Mouse (Mus musculus) heart, embryonic 11.5 days (tissue): ENCODE results near the gene AY358078. TPM values are rescaled to one million over a fixed set of nuclear protein-coding genes. Genes with fewer than 3 reads are reported as not detected.
"Not testable (repeated sequence)": the region's sequence is repeated elsewhere in the genome, so short reads cannot be mapped to it uniquely, and the experiment has no call there.

ENCODE experiments used
- ATAC-seq: fragments of 200-750 bp; cut with Nextera tagmentation; replicated peaks from 2 replicates; pipeline ENCODE4 v1.8.0; 2017; ENCODE audit warnings: moderate library complexity; ENCODE audit not compliant: insufficient number of reproducible peaks, low FRiP score, low TSS enrichment
- H3K27ac ChIP-seq: fragments of 300-500 bp; sonication (generic); 2 replicates; pipeline ENCODE4 v1.5.1; 2014; ENCODE audit warnings: mild to moderate bottlenecking, low read depth, low read length
- H3K27me3 ChIP-seq: fragments of 300-500 bp; sonication (generic); 2 replicates; pipeline ENCODE4 v1.6.1; 2014; ENCODE audit warnings: mild to moderate bottlenecking, low read length, mixed read lengths; ENCODE audit not compliant: control insufficient read depth, insufficient read depth
- H3K36me3 ChIP-seq: fragments of 300-500 bp; sonication (generic); 2 replicates; pipeline ENCODE4 v1.6.1; 2014; ENCODE audit warnings: mild to moderate bottlenecking, low read length, moderate library complexity, mixed read lengths; ENCODE audit not compliant: control insufficient read depth, insufficient read depth
- H3K4me1 ChIP-seq: fragments of 300-500 bp; sonication (generic); 2 replicates; pipeline ENCODE4 v1.6.1; 2014; ENCODE audit warnings: low read length; ENCODE audit not compliant: control insufficient read depth, insufficient read depth
- H3K4me2 ChIP-seq: fragments of 300-500 bp; sonication (generic); 2 replicates; pipeline ENCODE4 v1.6.1; 2014; ENCODE audit warnings: mild to moderate bottlenecking, moderate library complexity
- H3K4me3 ChIP-seq: fragments of 300-500 bp; sonication (generic); 2 replicates; pipeline ENCODE4 v1.5.1; 2014; ENCODE audit warnings: low read depth, low read length
- H3K9ac ChIP-seq: fragments of 300-500 bp; sonication (generic); 2 replicates; pipeline ENCODE4 v1.6.1; 2014; ENCODE audit warnings: mild to moderate bottlenecking, low read depth, low read length, moderate library complexity
- H3K9me3 ChIP-seq: fragments of 300-500 bp; sonication (generic); replicated peaks from 2 replicates; pipeline ENCODE4 v1.6.1; 2016; ENCODE audit warnings: low read length; ENCODE audit not compliant: control insufficient read depth
- WGBS: fragments of 180-500 bp; shearing (Covaris S2); extraction: QIAGEN DNeasy Blood & Tissue Kit; methylation state at CpG from one replicate; pipeline ENCODE4 v1.1.7; 2014; ENCODE audit not compliant: insufficient replicate concordance; 5-methylcytosine and 5-hydroxymethylcytosine counted together
- polyA plus RNA-seq: library from polyadenylated mRNA; unstranded; fragments of >200 nt; fragmentation: Nextera tagmentation; extraction: Ambion mirVana; gene quantifications from 2 replicates; pipeline ENCODE4 v1.2.1, GENCODE M21; 2014

AY358078 gene
- not detected in 2 replicates for polyA plus RNA-seq

DNA sequence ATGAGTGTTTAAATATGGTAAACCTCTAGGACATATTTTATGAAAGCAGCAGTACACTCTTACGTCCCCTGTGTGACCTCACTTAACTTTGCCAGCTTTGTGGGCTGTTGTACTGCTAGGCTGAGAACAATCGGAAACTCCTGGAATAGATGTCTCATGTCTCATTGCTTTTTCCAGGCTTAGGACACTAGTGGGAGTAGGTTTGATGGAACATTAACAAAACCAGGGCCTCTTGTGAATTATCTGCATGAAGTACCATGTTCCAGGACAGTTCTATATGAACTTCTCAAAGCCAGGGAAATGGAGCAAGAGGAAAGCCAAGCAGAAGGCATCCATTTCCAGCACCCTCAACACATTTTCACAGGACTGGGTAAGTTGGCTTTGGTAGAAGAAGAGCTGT lies at the start of gene AY358078:
Gene AY358078 (plus strand): TSS at position 301 of the 400 bp plus-strand sequence.
- Histone ChIP-seq H3K4me1 (no peaks in the 10 kb centered on the region), H3K27ac (no peak within 1 kb of the TSS), H3K9me3 (no peaks in the 10 kb centered on the region), H3K36me3 (no peaks in the 10 kb centered on the region), H3K4me2 (no peak within 1 kb of the TSS), H3K4me3 (no peak within 1 kb of the TSS), H3K27me3 (no peaks in the 10 kb centered on the region), H3K9ac (no peak within 1 kb of the TSS)
- WGBS: 84% methylated on average over 2 of the region's 2 CpGs
- ATAC-seq: no peak

- H3K27ac ChIP-seq: no peak overlapping the region
- ATAC-seq: no peak
- no peak overlapping the region for H3K9ac ChIP-seq
- WGBS: 61% methylated on average over 2 of the region's 2 CpGs
- H3K9me3 ChIP-seq: no peaks in the 10 kb centered on the region
- H3K36me3 ChIP-seq: no peaks in the 10 kb centered on the region
- no peak overlapping the region for H3K4me2 ChIP-seq
- H3K4me1 ChIP-seq: no peaks in the 10 kb centered on the region
- H3K4me3 ChIP-seq: no peak overlapping the region
- no peaks in the 10 kb centered on the region for H3K27me3 ChIP-seq
Observed at GRCm38 (mm10) chr14:51755944-51756343, 43.9 kb upstream of the AY358078 start.

DNA sequence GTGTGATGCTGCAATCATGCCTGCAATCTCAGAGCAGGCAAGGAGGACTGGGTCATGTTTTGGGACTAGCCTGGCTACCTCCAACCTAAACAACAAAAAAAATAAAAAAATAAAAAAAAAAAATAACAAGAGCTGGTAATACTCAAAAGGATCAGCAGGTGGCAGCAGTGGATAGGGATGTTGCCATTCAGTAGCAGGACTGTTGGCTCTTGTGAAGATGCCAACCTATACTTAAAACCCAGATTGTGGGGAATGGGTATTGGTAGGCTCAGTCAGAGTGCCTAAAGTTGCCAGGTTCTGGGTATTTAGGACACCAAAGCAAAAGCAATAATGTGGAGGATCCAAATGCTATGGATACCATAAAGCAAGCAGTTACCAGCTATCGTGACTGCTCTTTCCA lies 28.5 kb upstream of the AY358078 start:
- H3K27me3 ChIP-seq, H3K4me1 ChIP-seq, H3K36me3 ChIP-seq, H3K4me2 ChIP-seq, H3K9ac ChIP-seq, H3K27ac ChIP-seq, H3K9me3 ChIP-seq, H3K4me3 ChIP-seq, ATAC-seq: not testable (repeated sequence)
- WGBS: 72% methylated on average over 1 of the region's 1 CpGs

DNA sequence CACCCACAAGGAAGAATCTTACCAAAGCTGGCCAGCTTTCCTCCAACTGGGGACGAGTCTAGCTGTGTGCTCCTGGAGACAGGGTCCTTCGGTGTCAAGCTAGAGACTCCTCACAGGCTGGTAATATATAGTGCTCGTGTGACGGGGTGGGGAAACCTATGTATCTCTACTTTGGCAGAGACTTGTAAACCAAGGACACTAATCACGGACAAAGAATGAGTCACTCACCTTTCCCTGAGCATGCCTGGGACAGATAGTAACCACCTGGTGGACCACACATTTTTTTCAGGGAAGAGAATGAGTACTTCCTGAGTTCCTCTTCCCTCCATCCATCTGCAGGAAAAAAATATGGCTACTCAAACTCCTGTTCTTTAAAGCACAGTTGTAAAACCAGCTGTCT lies 26.4 kb upstream of the AY358078 start, which contains the start of gene Ang4:
Gene Ang4 (minus strand): TSS at position 101 of the 400 bp plus-strand sequence.
- no peak within 1 kb of the TSS for H3K4me3 ChIP-seq
- ATAC-seq: no peak
- no peaks in the 10 kb centered on the region for H3K27me3 ChIP-seq
- 67% methylated on average over 5 of the region's 5 CpGs for WGBS
- no peaks in the 10 kb centered on the region for H3K9me3 ChIP-seq
- no peak within 1 kb of the TSS for H3K4me2 ChIP-seq
- H3K9ac ChIP-seq: no peak within 1 kb of the TSS
- H3K4me1 ChIP-seq: no peaks in the 10 kb centered on the region
- no peak within 1 kb of the TSS for H3K27ac ChIP-seq
- H3K36me3 ChIP-seq: no peaks in the 10 kb centered on the region

DNA sequence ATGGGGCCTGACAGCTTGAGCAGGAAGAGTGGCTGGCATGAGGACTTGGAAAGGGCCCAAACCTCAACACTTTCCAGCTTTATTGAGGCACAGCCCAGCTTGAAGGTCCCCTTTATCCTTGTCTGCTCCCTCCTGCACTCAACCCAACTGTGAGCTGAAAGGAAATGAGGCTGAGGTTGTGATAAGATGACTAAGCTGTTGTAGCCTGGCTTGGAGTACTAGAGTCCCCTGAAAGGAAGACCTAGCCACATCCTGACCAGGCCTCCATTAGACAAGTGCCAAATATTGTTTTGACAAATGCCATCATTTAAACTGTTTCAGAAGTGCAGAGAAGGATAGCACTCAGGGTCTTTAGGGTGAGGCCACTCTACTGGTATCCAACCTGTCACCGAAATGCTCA lies 22.1 kb upstream of the AY358078 start:
- Histone ChIP-seq H3K36me3 (no peaks in the 10 kb centered on the region), H3K4me3 (no peak overlapping the region), H3K9me3 (no peaks in the 10 kb centered on the region), H3K4me1 (no peaks in the 10 kb centered on the region), H3K4me2 (no peak overlapping the region), H3K27me3 (no peaks in the 10 kb centered on the region), H3K9ac (no peak overlapping the region), H3K27ac (no peak overlapping the region)
- whole genome bisulfite sequencing: 82% methylated on average over 1 of the region's 1 CpGs
- no peak for ATAC-seq

- no peaks in the 10 kb centered on the region for H3K27me3 ChIP-seq
- no peak overlapping the region for H3K27ac ChIP-seq
- H3K4me3 ChIP-seq: no peak overlapping the region
- no peak overlapping the region for H3K4me2 ChIP-seq
- ATAC-seq: no peak
- no peaks in the 10 kb centered on the region for H3K9me3 ChIP-seq
- H3K36me3 ChIP-seq: no peaks in the 10 kb centered on the region
- WGBS: 67% methylated on average over 4 of the region's 4 CpGs
- H3K4me1 ChIP-seq: no peaks in the 10 kb centered on the region
- H3K9ac ChIP-seq: no peak overlapping the region
Observed at GRCm38 (mm10) chr14:51778865-51779481, 20.9 kb upstream of the AY358078 start.

DNA sequence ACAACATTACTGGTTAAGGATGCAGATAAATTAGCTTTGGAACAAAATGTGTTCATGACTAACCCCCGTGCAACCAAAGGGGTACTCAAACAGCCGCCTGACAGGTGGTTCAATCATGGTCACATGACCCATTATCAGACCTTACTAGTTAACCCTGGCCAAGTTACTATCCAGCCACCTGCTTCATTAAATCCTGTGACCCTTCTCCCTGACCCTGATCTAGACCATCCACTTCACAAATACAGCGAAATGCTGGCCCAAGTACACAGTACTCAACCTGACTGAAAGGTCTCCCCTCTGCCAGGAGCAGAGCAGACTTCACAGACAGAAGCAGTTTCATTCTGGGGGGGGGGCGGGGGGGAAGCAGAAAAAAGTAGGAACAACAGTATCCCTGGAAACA lies 13.5 kb upstream of the AY358078 start:
- no peak overlapping the region for H3K4me3 ChIP-seq
- H3K4me2 ChIP-seq: no peak overlapping the region
- WGBS: 69% methylated on average over 4 of the region's 4 CpGs
- H3K36me3 ChIP-seq: no peaks in the 10 kb centered on the region
- no peak overlapping the region for H3K27ac ChIP-seq
- no peaks in the 10 kb centered on the region for H3K4me1 ChIP-seq
- no peaks in the 10 kb centered on the region for H3K9me3 ChIP-seq
- no peak overlapping the region for H3K9ac ChIP-seq
- ATAC-seq: no peak
- no peaks in the 10 kb centered on the region for H3K27me3 ChIP-seq

DNA sequence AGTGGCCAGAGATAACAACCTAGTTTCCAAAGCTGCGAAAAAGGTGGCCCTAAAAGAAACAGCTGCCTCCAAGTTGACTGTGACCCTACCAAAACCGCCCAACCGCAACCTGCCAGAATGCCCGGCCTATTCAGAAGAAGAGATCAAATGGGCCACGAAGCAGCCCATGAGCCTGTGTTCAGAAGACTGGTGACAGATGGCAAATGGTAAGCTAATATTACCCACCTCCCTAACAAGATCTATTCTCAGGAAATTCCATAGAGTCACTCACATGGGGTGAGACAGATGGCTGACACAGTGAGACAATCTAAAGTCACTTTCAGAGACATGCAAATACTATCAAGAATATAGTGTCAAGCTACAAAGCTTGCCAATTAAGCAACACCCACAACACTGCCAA lies 12.8 kb upstream of the AY358078 start:
- no peaks in the 10 kb centered on the region for H3K36me3 ChIP-seq
- H3K9ac ChIP-seq: no peak overlapping the region
- H3K4me1 ChIP-seq: no peaks in the 10 kb centered on the region
- H3K4me3 ChIP-seq: no peak overlapping the region
- 72% methylated on average over 5 of the region's 5 CpGs for WGBS
- no peak for ATAC-seq
- H3K4me2 ChIP-seq: no peak overlapping the region
- no peak overlapping the region for H3K27ac ChIP-seq
- H3K9me3 ChIP-seq: no peaks in the 10 kb centered on the region
- H3K27me3 ChIP-seq: no peaks in the 10 kb centered on the region

- H3K4me1 ChIP-seq: no peaks in the 10 kb centered on the region
- 78% methylated on average over 2 of the region's 2 CpGs for WGBS
- H3K4me3 ChIP-seq: no peak overlapping the region
- H3K27ac ChIP-seq: no peak overlapping the region
- H3K4me2 ChIP-seq: no peak overlapping the region
- no peaks in the 10 kb centered on the region for H3K36me3 ChIP-seq
- ATAC-seq: no peak
- H3K9me3 ChIP-seq: no peaks in the 10 kb centered on the region
- H3K9ac ChIP-seq: no peak overlapping the region
- H3K27me3 ChIP-seq: no peaks in the 10 kb centered on the region
Observed at GRCm38 (mm10) chr14:51789196-51789595, 10.7 kb upstream of the AY358078 start.
